Mouse (Mus musculus): ENCODE results near the gene Chl1.

- TF ChIP-seq CTCF (IDR thresholded peaks at IDR 0.05), result no peak
- TF ChIP-seq EP300 (IDR thresholded peaks at IDR 0.05), result no peak
These were observed 1.0 kb downstream of the Chl1 start for GRCm38 (mm10) chr6:103511290-103511971.

Measured in lung, postnatal 0 days (tissue).